Mouse (Mus musculus): ENCODE results near the gene Gm7271. TPM values are rescaled to one million over a fixed set of nuclear protein-coding genes. Genes with fewer than 3 reads are reported as not detected.

Gm7271 gene
- polyA plus RNA-seq (2012; rRNA removed): 0.09 and 0.86 TPM in 2 replicates

GRCm38 (mm10) chr5:76483811-76484210 lies at the start of gene Gm7271:
TSS of gene Gm7271 (plus strand) at chr5:76484040.

GRCm38 (mm10) chr5:76529040-76529703 lies 45.3 kb downstream of the Gm7271 start, which contains the start of gene Exoc1:
TSS of gene Exoc1 (plus strand) at chr5:76529311.

Other genes starting within 250 kb of the Gm7271 start
- 12.6 and 13.0 TPM in 2 replicates for gene Clock, start 179.2 kb upstream of the Gm7271 start, polyA plus RNA-seq (2012; rRNA removed)
- not detected in 2 replicates for gene Pdcl2, start 152.9 kb upstream of the Gm7271 start, polyA plus RNA-seq (2012; rRNA removed)
- gene Nmu, start 120.3 kb upstream of the Gm7271 start, polyA plus RNA-seq (2012; rRNA removed): 0.14 and 0.15 TPM in 2 replicates
- 97.3 and 115 TPM in 2 replicates for gene Exoc1, start 45.3 kb downstream of the Gm7271 start, polyA plus RNA-seq (2012; rRNA removed)
- 8.0 and 8.5 TPM in 2 replicates for gene Cep135, start 104.7 kb downstream of the Gm7271 start, polyA plus RNA-seq (2012; rRNA removed)
- gene C530008M17Rik, start 172.5 kb downstream of the Gm7271 start, polyA plus RNA-seq (2012; rRNA removed): 95.3 and 109 TPM in 2 replicates